Mouse (Mus musculus) Patski (cell line): Measurements from ENCODE around the gene Frmd5. TPM values are rescaled to one million over a fixed set of nuclear protein-coding genes. Genes with fewer than 3 reads are reported as not detected.

Experiments
- ATAC-seq: fragments of 100-300 bp; one replicate; pipeline ENCODE4 v1.8.0; 2021
- CTCF ChIA-PET: fragments of 350-600 bp; sonication (Branson Sonifier 250); formaldehyde crosslinking; loops from one replicate; lab custom pipeline; 2022; ENCODE audit warnings: inconsistent platforms; lab: Charles Lee
- POLR2A ChIA-PET: fragments of 350-600 bp; sonication (Branson Sonifier 250); formaldehyde crosslinking; loops from one replicate; lab custom pipeline; 2022; ENCODE audit warnings: antibody characterized with exemption, inconsistent platforms; lab: Charles Lee
- DNase-seq: peaks from one replicate; pipeline ENCODE4 v3.0.0-alpha.2; 2011; ENCODE audit warnings: low read depth, low spot score
- H3K27me3 ChIP-seq: fragments of 371-371 bp; one replicate; pipeline ENCODE4 v1.5.1; 2021
- CTCF ChIP-seq: fragments of 100-300 bp; IDR thresholded peaks from one replicate; pipeline ENCODE4 v1.5.1; 2021
- in situ Hi-C: fragments of 300-500 bp; cut with MboI; formaldehyde crosslinking; loops from 3 replicates; pipeline ENCODE4 v1.11.1; 2018; ENCODE audit warnings: low pct_unique_long_range_greater_than_20kb, mixed read lengths
- polyA plus RNA-seq: library from polyadenylated mRNA; unstranded; gene quantifications from one replicate; pipeline ENCODE4 v1.2.3, GENCODE M21; 2021

Gene Frmd5
- polyA plus RNA-seq = 0.23 TPM

GRCm38 (mm10) chr2:121806959-121807653, at the start of gene Frmd5:
Gene Frmd5, minus strand, starts transcription at chr2:121807087.
- peak; percentile 38 for DNase-seq
- in situ Hi-C loops = no loop called here
- peak; percentile 98 for ATAC-seq
- ChIA-PET CTCF (no interaction called here), POLR2A (no interaction called here)
- H3K27me3 ChIP-seq = peaks cover 57% of the 10 kb centered on the region
- no peak for TF ChIP-seq CTCF

GRCm38 (mm10) chr2:121853974-121854373, 47.1 kb upstream of the Frmd5 start:
- no peak for ATAC-seq
- H3K27me3 ChIP-seq = peaks cover 30% of the 10 kb centered on the region
- TF ChIP-seq CTCF = no peak
- in situ Hi-C loops = no loop called here
- POLR2A ChIA-PET = no interaction called here
- CTCF ChIA-PET = no interaction called here
- no peak for DNase-seq

GRCm38 (mm10) chr2:121852045-121852444, 45.2 kb upstream of the Frmd5 start:
- ATAC-seq (no peak), DNase-seq (no peak)
- H3K27me3 ChIP-seq = peaks cover 23% of the 10 kb centered on the region
- TF ChIP-seq CTCF = no peak
- ChIA-PET CTCF (interaction anchor here (0.8 kb wide), 1 partner anchor 9 kb away, joined by 4 read pairs; no protein-coding TSS in a partner anchor), POLR2A (no interaction called here)
- in situ Hi-C loops = no loop called here

- in situ Hi-C loops = no loop called here
- no peak for DNase-seq
- CTCF ChIA-PET = no interaction called here
- no peaks in the 10 kb centered on the region for H3K27me3 ChIP-seq
- no peak for TF ChIP-seq CTCF
- POLR2A ChIA-PET = no interaction called here
- no peak for ATAC-seq
These were observed 39.2 kb upstream of the Frmd5 start for GRCm38 (mm10) chr2:121846050-121846449.

- no peak for ATAC-seq
- H3K27me3 ChIP-seq = peaks cover 13% of the 10 kb centered on the region
- in situ Hi-C loops = loop anchor here (5.0 kb wide), 1 partner anchor 145 kb away; no protein-coding TSS in a partner anchor
- CTCF ChIA-PET = no interaction called here
- POLR2A ChIA-PET = interaction anchor here (0.6 kb wide), 1 partner anchor 95 kb away, joined by 3 read pairs; no protein-coding TSS in a partner anchor
- no peak for DNase-seq
- TF ChIP-seq CTCF = no peak
These were observed 35.4 kb upstream of the Frmd5 start for GRCm38 (mm10) chr2:121842249-121842648.

GRCm38 (mm10) chr2:121841453-121841852, 34.6 kb upstream of the Frmd5 start:
- peaks cover 13% of the 10 kb centered on the region for H3K27me3 ChIP-seq
- DNase-seq (no peak), ATAC-seq (no peak)
- POLR2A ChIA-PET = no interaction called here
- TF ChIP-seq CTCF = peak; percentile 35
- in situ Hi-C loops = loop anchor here (5.0 kb wide), 1 partner anchor 146 kb away; no protein-coding TSS in a partner anchor
- CTCF ChIA-PET = no interaction called here

- ATAC-seq = no peak
- CTCF ChIA-PET = no interaction called here
These were observed 28.0 kb upstream of the Frmd5 start for GRCm38 (mm10) chr2:121834926-121835325.

GRCm38 (mm10) chr2:121832484-121832894, 25.6 kb upstream of the Frmd5 start:
- ChIA-PET CTCF (interaction anchor here (0.6 to 1.3 kb wide), 5 partner anchors 9 to 254 kb away, joined by 3 to 4 read pairs (median 3); no protein-coding TSS in a partner anchor), POLR2A (interaction anchor here (0.6 kb wide), 1 partner anchor 48 kb away, joined by 8 read pairs; no protein-coding TSS in a partner anchor)
- ATAC-seq (no peak), DNase-seq (peak; percentile 22)
- in situ Hi-C loops = loop anchor here (5.0 kb wide), 1 partner anchor 260 kb away; no protein-coding TSS in a partner anchor
- peaks cover 8% of the 10 kb centered on the region for H3K27me3 ChIP-seq
- peak; percentile 78 for TF ChIP-seq CTCF

More at GRCm38 (mm10) chr2:121834926-121835325, 28.0 kb upstream of the Frmd5 start:
- in situ Hi-C loops = loop anchor here (5.0 kb wide), 1 partner anchor 263 kb away; no protein-coding TSS in a partner anchor
- TF ChIP-seq CTCF = no peak
- no peak for DNase-seq
- H3K27me3 ChIP-seq = peaks cover 15% of the 10 kb centered on the region
- POLR2A ChIA-PET = no interaction called here

GRCm38 (mm10) chr2:121828411-121828810, 21.5 kb upstream of the Frmd5 start:
- H3K27me3 ChIP-seq = peaks cover 12% of the 10 kb centered on the region
- DNase-seq (no peak), ATAC-seq (no peak)
- in situ Hi-C loops = no loop called here
- TF ChIP-seq CTCF = no peak
- CTCF ChIA-PET = interaction anchor here (0.8 kb wide), 1 partner anchor 255 kb away, joined by 3 read pairs; no protein-coding TSS in a partner anchor
- POLR2A ChIA-PET = no interaction called here

GRCm38 (mm10) chr2:121826189-121826588, 19.3 kb upstream of the Frmd5 start:
- no peak for ATAC-seq
- no peak for DNase-seq
- no peak for TF ChIP-seq CTCF
- peaks cover 16% of the 10 kb centered on the region for H3K27me3 ChIP-seq
- ChIA-PET POLR2A (interaction anchor here (0.7 kb wide), 1 partner anchor 86 kb away, joined by 3 read pairs; no protein-coding TSS in a partner anchor), CTCF (no interaction called here)
- in situ Hi-C loops = no loop called here

GRCm38 (mm10) chr2:121824653-121825052, 17.8 kb upstream of the Frmd5 start:
- TF ChIP-seq CTCF = no peak
- CTCF ChIA-PET = no interaction called here
- POLR2A ChIA-PET = no interaction called here
- in situ Hi-C loops = no loop called here
- DNase-seq = no peak
- ATAC-seq = no peak
- H3K27me3 ChIP-seq = peaks cover 16% of the 10 kb centered on the region
